Mouse (Mus musculus): Measurements from ENCODE around the gene Gm17304. TPM values are rescaled to one million over a fixed set of nuclear protein-coding genes. Genes with fewer than 3 reads are reported as not detected.
A peak's percentile ranks its signal among the peaks of the same experiment; 100 is the strongest.

The Gm17304 gene
- not detected in 2 replicates for polyA plus RNA-seq (2014; fragmentation: Nextera tagmentation; extraction: Ambion mirVana)

- Histone ChIP-seq H3K36me3 (ENCODE audit: control insufficient read depth, insufficient read depth, low read length) (no peaks in the 10 kb centered on the region; the same call in 1 of the 2 replicates), H3K4me3 (ENCODE audit: low read depth, low read length) (no peak within 1 kb of the TSS), H3K27me3 (ENCODE audit: control insufficient read depth, insufficient read depth, low read length) (no peaks in the 10 kb centered on the region), H3K4me2 (replicated peaks; ENCODE audit: low read depth, low read length) (no peak within 1 kb of the TSS), H3K27ac (ENCODE audit: low read length) (no peak within 1 kb of the TSS), H3K9ac (replicated peaks; ENCODE audit: low read depth, low read length) (no peak within 1 kb of the TSS), H3K9me3 (ENCODE audit: control insufficient read depth, low read depth, low read length) (no peaks in the 10 kb centered on the region), H3K4me1 (ENCODE audit: control insufficient read depth, insufficient read depth, low read length) (no peaks in the 10 kb centered on the region)
- ATAC-seq (ENCODE audit: insufficient number of reproducible peaks, insufficient read depth, low FRiP score, low read depth), result no peak
- 77% methylated on average over 4 of the region's 4 CpGs for WGBS
These were observed at the start of gene Gm17304 for GRCm38 (mm10) chr5:106608798-106609197. Gene Gm17304 (plus strand): TSS chr5:106609098.

- H3K9ac ChIP-seq (replicated peaks; ENCODE audit: low read depth, low read length), result no peak overlapping the region
- no peaks in the 10 kb centered on the region for H3K36me3 ChIP-seq (ENCODE audit: control insufficient read depth, insufficient read depth, low read length)
- H3K4me1 ChIP-seq (ENCODE audit: control insufficient read depth, insufficient read depth, low read length), result 0 out of 2 replicates have a peak, but pooled peaks cover 5% of the 10 kb centered on the region
- H3K27ac ChIP-seq (ENCODE audit: low read length), result no peak overlapping the region
- H3K9me3 ChIP-seq (ENCODE audit: control insufficient read depth, low read depth, low read length), result no peaks in the 10 kb centered on the region
- H3K4me3 ChIP-seq (ENCODE audit: low read depth, low read length), result peak overlapping the region; percentile 15; the same call in 1 of the 2 replicates
- 3% methylated on average over 37 of the region's 40 CpGs for WGBS
- peak; percentile 37; the same call in 1 of the 2 replicates for ATAC-seq (ENCODE audit: insufficient number of reproducible peaks, insufficient read depth, low FRiP score, low read depth)
- H3K27me3 ChIP-seq (ENCODE audit: control insufficient read depth, insufficient read depth, low read length), result peaks cover 49% of the 10 kb centered on the region
- H3K4me2 ChIP-seq (replicated peaks; ENCODE audit: low read depth, low read length), result peak overlapping the region; percentile 30
These were observed 48.0 kb upstream of the Gm17304 start for GRCm38 (mm10) chr5:106560631-106561498.

DNA sequence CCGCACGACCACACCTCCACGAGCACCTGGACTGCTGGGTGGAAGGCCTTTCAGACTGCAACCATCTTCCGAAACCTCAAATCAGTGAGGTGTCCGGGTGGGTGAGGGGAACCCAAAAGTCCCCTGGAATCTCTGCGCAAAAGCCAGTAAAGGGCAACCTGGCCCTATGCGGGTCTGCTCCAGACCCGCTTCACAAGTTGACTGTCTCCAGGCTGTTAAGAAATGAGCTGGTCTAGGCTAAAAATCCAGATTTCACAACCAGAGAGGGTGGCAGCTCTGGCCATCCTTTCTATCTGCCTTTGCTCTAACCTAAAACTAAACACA, 47.4 kb upstream of the Gm17304 start:
- H3K9me3 ChIP-seq (ENCODE audit: control insufficient read depth, low read depth, low read length), result no peaks in the 10 kb centered on the region
- WGBS, result 8% methylated on average over 8 of the region's 8 CpGs
- H3K4me1 ChIP-seq (ENCODE audit: control insufficient read depth, insufficient read depth, low read length), result 0 out of 2 replicates have a peak, but pooled peaks cover 5% of the 10 kb centered on the region
- ATAC-seq (ENCODE audit: insufficient number of reproducible peaks, insufficient read depth, low FRiP score, low read depth), result no peak
- no peaks in the 10 kb centered on the region for H3K36me3 ChIP-seq (ENCODE audit: control insufficient read depth, insufficient read depth, low read length)
- H3K9ac ChIP-seq (replicated peaks; ENCODE audit: low read depth, low read length), result no peak overlapping the region
- no peak overlapping the region for H3K27ac ChIP-seq (ENCODE audit: low read length)
- H3K27me3 ChIP-seq (ENCODE audit: control insufficient read depth, insufficient read depth, low read length), result peaks cover 50% of the 10 kb centered on the region
- H3K4me3 ChIP-seq (ENCODE audit: low read depth, low read length), result peak overlapping the region; percentile 15; the same call in 1 of the 2 replicates
- H3K4me2 ChIP-seq (replicated peaks; ENCODE audit: low read depth, low read length), result peak overlapping the region; percentile 30

GRCm38 (mm10) chr5:106566025-106566424, 42.9 kb upstream of the Gm17304 start:
- H3K27me3 ChIP-seq (ENCODE audit: control insufficient read depth, insufficient read depth, low read length), result peaks cover 29% of the 10 kb centered on the region
- H3K9ac ChIP-seq (replicated peaks; ENCODE audit: low read depth, low read length), result no peak overlapping the region
- no peak overlapping the region for H3K4me2 ChIP-seq (replicated peaks; ENCODE audit: low read depth, low read length)
- H3K4me1 ChIP-seq (ENCODE audit: control insufficient read depth, insufficient read depth, low read length), result 0 out of 2 replicates have a peak, but pooled peaks cover 5% of the 10 kb centered on the region
- no peak overlapping the region for H3K27ac ChIP-seq (ENCODE audit: low read length)
- H3K9me3 ChIP-seq (ENCODE audit: control insufficient read depth, low read depth, low read length), result no peaks in the 10 kb centered on the region
- 53% methylated on average over 6 of the region's 6 CpGs for WGBS
- H3K4me3 ChIP-seq (ENCODE audit: low read depth, low read length), result no peak overlapping the region
- H3K36me3 ChIP-seq (ENCODE audit: control insufficient read depth, insufficient read depth, low read length), result no peaks in the 10 kb centered on the region
- no peak for ATAC-seq (ENCODE audit: insufficient number of reproducible peaks, insufficient read depth, low FRiP score, low read depth)

DNA sequence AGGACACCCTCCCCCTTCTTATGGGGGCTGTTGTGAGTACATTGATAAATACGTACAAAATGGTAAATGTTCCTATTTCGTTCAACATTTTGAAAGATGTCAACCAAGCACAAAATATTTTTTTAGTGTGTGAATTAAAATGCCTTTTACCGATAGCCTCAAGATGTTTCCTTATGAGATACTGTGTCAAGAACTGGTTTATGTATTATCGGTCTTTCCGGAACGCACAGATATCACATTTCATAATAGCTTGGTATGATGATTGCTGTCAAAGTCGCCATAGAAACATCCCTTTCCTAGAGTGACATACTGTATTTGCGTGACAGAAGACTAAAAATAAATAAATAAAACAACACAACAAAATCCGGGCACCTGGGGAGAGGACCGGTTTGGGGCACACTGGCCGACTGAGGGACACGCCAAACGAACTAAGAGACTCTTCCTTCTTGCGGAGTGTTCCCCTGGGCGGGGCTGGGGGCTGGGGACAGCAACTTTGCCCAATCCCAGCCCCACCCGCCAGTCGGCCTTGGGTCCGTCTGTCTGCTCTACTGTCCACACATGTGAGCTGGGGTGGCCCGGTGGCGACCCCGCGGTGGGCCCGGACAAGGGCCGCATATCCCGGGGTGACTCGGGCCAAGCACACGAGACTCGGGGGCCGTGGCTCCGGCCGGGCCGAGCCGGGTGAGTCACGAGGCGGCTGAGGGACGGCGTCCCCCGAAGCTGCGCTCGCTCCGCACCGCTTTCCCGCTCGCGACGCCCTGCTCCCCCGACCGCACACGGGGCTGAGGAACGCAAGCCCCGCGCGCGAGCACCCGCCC, 34.9 kb upstream of the Gm17304 start:
- no peaks in the 10 kb centered on the region for H3K36me3 ChIP-seq (ENCODE audit: control insufficient read depth, insufficient read depth, low read length)
- no peaks in the 10 kb centered on the region for H3K27me3 ChIP-seq (ENCODE audit: control insufficient read depth, insufficient read depth, low read length)
- no peaks in the 10 kb centered on the region for H3K9me3 ChIP-seq (ENCODE audit: control insufficient read depth, low read depth, low read length)
- peak overlapping the region; percentile 42 for H3K9ac ChIP-seq (replicated peaks; ENCODE audit: low read depth, low read length)
- H3K27ac ChIP-seq (ENCODE audit: low read length), result no peak overlapping the region
- peak; percentile 60; the same call in 1 of the 2 replicates for ATAC-seq (ENCODE audit: insufficient number of reproducible peaks, insufficient read depth, low FRiP score, low read depth)
- H3K4me1 ChIP-seq (ENCODE audit: control insufficient read depth, insufficient read depth, low read length), result peaks cover 3% of the 10 kb centered on the region; the same call in 1 of the 2 replicates
- WGBS, result 8% methylated on average over 32 of the region's 55 CpGs
- H3K4me2 ChIP-seq (replicated peaks; ENCODE audit: low read depth, low read length), result peak overlapping the region; percentile 100
- peak overlapping the region; percentile 64 for H3K4me3 ChIP-seq (ENCODE audit: low read depth, low read length)

DNA sequence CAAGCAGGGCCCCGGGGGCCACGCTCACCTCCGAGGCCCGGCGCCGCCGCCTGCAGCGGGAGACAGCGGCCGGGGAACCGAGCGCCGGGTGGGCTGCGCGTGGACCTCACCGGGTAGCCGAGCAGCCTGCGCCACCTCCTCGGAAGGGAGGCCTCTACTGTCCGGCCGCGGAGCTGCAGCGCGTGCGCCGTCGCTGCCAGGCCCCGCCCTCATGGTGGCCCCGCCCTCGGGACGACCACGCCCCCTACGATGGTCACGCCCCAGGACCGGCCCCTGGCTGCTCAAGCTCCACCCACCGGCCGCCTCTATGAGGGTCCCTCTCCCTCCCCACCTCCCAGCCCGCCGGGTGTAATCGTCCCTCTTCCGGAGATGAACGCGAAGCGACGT, 34.3 kb upstream of the Gm17304 start:
- Histone ChIP-seq H3K36me3 (ENCODE audit: control insufficient read depth, insufficient read depth, low read length) (no peaks in the 10 kb centered on the region), H3K27me3 (ENCODE audit: control insufficient read depth, insufficient read depth, low read length) (no peaks in the 10 kb centered on the region), H3K4me3 (ENCODE audit: low read depth, low read length) (peak overlapping the region; percentile 64), H3K9ac (replicated peaks; ENCODE audit: low read depth, low read length) (peak overlapping the region; percentile 42), H3K4me1 (ENCODE audit: control insufficient read depth, insufficient read depth, low read length) (peaks cover 3% of the 10 kb centered on the region; the same call in 1 of the 2 replicates), H3K4me2 (replicated peaks; ENCODE audit: low read depth, low read length) (peak overlapping the region; percentile 100), H3K27ac (ENCODE audit: low read length) (no peak overlapping the region), H3K9me3 (ENCODE audit: control insufficient read depth, low read depth, low read length) (no peaks in the 10 kb centered on the region)
- peak; percentile 92 for ATAC-seq (ENCODE audit: insufficient number of reproducible peaks, insufficient read depth, low FRiP score, low read depth)
- WGBS, result under 1% methylated on average over 38 of the region's 45 CpGs

GRCm38 (mm10) chr5:106575098-106575497, 33.8 kb upstream of the Gm17304 start:
- Histone ChIP-seq H3K36me3 (ENCODE audit: control insufficient read depth, insufficient read depth, low read length) (no peaks in the 10 kb centered on the region), H3K4me1 (ENCODE audit: control insufficient read depth, insufficient read depth, low read length) (peaks cover 3% of the 10 kb centered on the region; the same call in 1 of the 2 replicates), H3K4me3 (ENCODE audit: low read depth, low read length) (peak overlapping the region; percentile 64; the same call in 1 of the 2 replicates), H3K27me3 (ENCODE audit: control insufficient read depth, insufficient read depth, low read length) (no peaks in the 10 kb centered on the region), H3K9ac (replicated peaks; ENCODE audit: low read depth, low read length) (no peak overlapping the region), H3K4me2 (replicated peaks; ENCODE audit: low read depth, low read length) (peak overlapping the region; percentile 100), H3K27ac (ENCODE audit: low read length) (no peak overlapping the region), H3K9me3 (ENCODE audit: control insufficient read depth, low read depth, low read length) (no peaks in the 10 kb centered on the region)
- ATAC-seq (ENCODE audit: insufficient number of reproducible peaks, insufficient read depth, low FRiP score, low read depth), result 0 out of 2 replicates have a peak, but pooled peaks have one; percentile 16
- 29% methylated on average over 4 of the region's 4 CpGs for WGBS

GRCm38 (mm10) chr5:106577237-106577888, 31.5 kb upstream of the Gm17304 start:
- Histone ChIP-seq H3K4me2 (replicated peaks; ENCODE audit: low read depth, low read length) (no peak overlapping the region), H3K9ac (replicated peaks; ENCODE audit: low read depth, low read length) (no peak overlapping the region), H3K27ac (ENCODE audit: low read length) (no peak overlapping the region), H3K4me3 (ENCODE audit: low read depth, low read length) (no peak overlapping the region), H3K36me3 (ENCODE audit: control insufficient read depth, insufficient read depth, low read length) (no peaks in the 10 kb centered on the region), H3K9me3 (ENCODE audit: control insufficient read depth, low read depth, low read length) (no peaks in the 10 kb centered on the region), H3K27me3 (ENCODE audit: control insufficient read depth, insufficient read depth, low read length) (no peaks in the 10 kb centered on the region), H3K4me1 (ENCODE audit: control insufficient read depth, insufficient read depth, low read length) (peaks cover 3% of the 10 kb centered on the region; the same call in 1 of the 2 replicates)
- no peak for ATAC-seq (ENCODE audit: insufficient number of reproducible peaks, insufficient read depth, low FRiP score, low read depth)
- 79% methylated on average over 9 of the region's 9 CpGs for WGBS
